Mouse (Mus musculus): ENCODE data around the gene Bcl6.

The Bcl6 gene

GRCm38 (mm10) chr16:23990161-23990970 is 1.7 kb upstream of the Bcl6 start:
- DNase-seq (ENCODE audit: low spot score in 2 of 2) = no peak

GRCm38 (mm10) chr16:23989209-23990160 is 833 bp upstream of the Bcl6 start:
- no peak for DNase-seq (ENCODE audit: low spot score in 2 of 2)

GRCm38 (mm10) chr16:23988157-23988465 is 541 bp downstream of the Bcl6 start:
- DNase-seq (ENCODE audit: low spot score in 2 of 2) = no peak

- DNase-seq (ENCODE audit: low spot score in 2 of 2) = no peak
Measured at GRCm38 (mm10) chr16:23987341-23988156, 1.1 kb downstream of the Bcl6 start.

GRCm38 (mm10) chr16:23986871-23987270 is 1.8 kb downstream of the Bcl6 start:
- DNase-seq (ENCODE audit: low spot score in 2 of 2) = no peak

GRCm38 (mm10) chr16:23986176-23986575 is 2.5 kb downstream of the Bcl6 start:
- DNase-seq (ENCODE audit: low spot score in 2 of 2) = no peak

GRCm38 (mm10) chr16:23985467-23985861 is 3.2 kb downstream of the Bcl6 start:
- DNase-seq (ENCODE audit: low spot score in 2 of 2) = no peak

GRCm38 (mm10) chr16:23984760-23985466 is 3.7 kb downstream of the Bcl6 start:
- DNase-seq (ENCODE audit: low spot score in 2 of 2) = no peak

- DNase-seq (ENCODE audit: low spot score in 2 of 2) = peak; percentile 84
Measured at GRCm38 (mm10) chr16:23984183-23984582, 4.5 kb downstream of the Bcl6 start.

GRCm38 (mm10) chr16:23982891-23983588 is 5.6 kb downstream of the Bcl6 start:
- peak in 1 of 2 experiments; percentile 54 for DNase-seq (ENCODE audit: low spot score in 2 of 2)

- DNase-seq (ENCODE audit: low spot score in 2 of 2) = peak; percentile 66 to 70
Measured at GRCm38 (mm10) chr16:23981925-23982851, 6.5 kb downstream of the Bcl6 start.

GRCm38 (mm10) chr16:23980991-23981720 is 7.5 kb downstream of the Bcl6 start:
- DNase-seq (ENCODE audit: low spot score in 2 of 2) = no peak

- no peak for DNase-seq (ENCODE audit: low spot score in 2 of 2)
Measured at GRCm38 (mm10) chr16:23980201-23980870, 8.3 kb downstream of the Bcl6 start.

- no peak for DNase-seq (ENCODE audit: low spot score in 2 of 2)
Measured at GRCm38 (mm10) chr16:23979446-23979845, 9.2 kb downstream of the Bcl6 start.

- DNase-seq (ENCODE audit: low spot score in 2 of 2) = no peak
Measured at GRCm38 (mm10) chr16:23978495-23978894, 10.2 kb downstream of the Bcl6 start.

- no peak for DNase-seq (ENCODE audit: low spot score in 2 of 2)
Measured at GRCm38 (mm10) chr16:23977732-23978131, 10.9 kb downstream of the Bcl6 start.

GRCm38 (mm10) chr16:23976196-23976595 is 12.5 kb downstream of the Bcl6 start:
- DNase-seq (ENCODE audit: low spot score in 2 of 2) = no peak
